Mouse (Mus musculus): Measurements from ENCODE around the gene Lrig3.

GRCm38 (mm10) chr10:126028574-126029440 lies 62.8 kb downstream of the Lrig3 start:
- TF ChIP-seq CTCF (conservative IDR thresholded peaks at IDR 0.05; ENCODE audit: low read length) (no peak), NANOG (IDR thresholded peaks at IDR 0.05; ENCODE audit: borderline replicate concordance, low read length) (no peak)

All from E14TG2a.4 (cell line).